Mouse (Mus musculus) thymus, postnatal 14 days (tissue): ENCODE measurements around the gene Olfr1049.
"Not testable (repeated sequence)": the region's sequence is repeated elsewhere in the genome, so short reads cannot be mapped to it uniquely, and the experiment has no call there.

ENCODE experiments used
- DNase-seq: peaks from one replicate; pipeline ENCODE4 v3.0.0; 2021

Gene Olfr1049

GRCm38 (mm10) chr2:86258228-86258627 is at the start of gene Olfr1049:
Gene Olfr1049 (minus strand): TSS chr2:86258328.
- not testable (repeated sequence) for DNase-seq

- no peak for DNase-seq
Observed at GRCm38 (mm10) chr2:86292155-86292554, 34.0 kb upstream of the Olfr1049 start, which contains the start of gene Olfr1052. Gene Olfr1052 (plus strand): TSS chr2:86292455.

GRCm38 (mm10) chr2:86278988-86279387 is 20.9 kb upstream of the Olfr1049 start, which contains the start of gene Olfr1051:
Gene Olfr1051 (minus strand): TSS chr2:86279088.
- not testable (repeated sequence) for DNase-seq

- no peak for DNase-seq
Observed at GRCm38 (mm10) chr2:86240189-86240588, 17.9 kb downstream of the Olfr1049 start, which contains the start of gene Olfr1048. Gene Olfr1048 (minus strand): TSS chr2:86240289.

GRCm38 (mm10) chr2:86231301-86231700 is 26.8 kb downstream of the Olfr1049 start, which contains the start of gene Olfr1047:
Gene Olfr1047 (minus strand): TSS chr2:86231401.
- no peak for DNase-seq

- no peak for DNase-seq
Observed at GRCm38 (mm10) chr2:86219214-86219613, 38.9 kb downstream of the Olfr1049 start, which contains the start of gene Olfr1046. Gene Olfr1046 (minus strand): TSS chr2:86219314.
